Mouse (Mus musculus) hindbrain, embryonic 14.5 days (tissue): ENCODE results near the gene Mllt3. TPM values are rescaled to one million over a fixed set of nuclear protein-coding genes. Genes with fewer than 3 reads are reported as not detected.

Experiments used
- ATAC-seq: fragments of 200-750 bp; cut with Nextera tagmentation; 2 replicates; pipeline ENCODE4 v1.8.0; 2017; ENCODE audit warnings: moderate number of reproducible peaks, mild to moderate bottlenecking, moderate TSS enrichment, moderate library complexity; ENCODE audit not compliant: low FRiP score
- DNase-seq: peaks from one replicate; pipeline ENCODE4 v3.0.0-alpha.2; 2015; ENCODE audit warnings: low spot score
- H3K27ac ChIP-seq: fragments of 300-500 bp; sonication (generic); 2 replicates; pipeline ENCODE4 v1.5.1; 2014; ENCODE audit warnings: mild to moderate bottlenecking, moderate library complexity
- H3K27me3 ChIP-seq: fragments of 300-500 bp; sonication (generic); 2 replicates; pipeline ENCODE4 v1.6.1; 2014; ENCODE audit warnings: mild to moderate bottlenecking, low read length, mixed read lengths; ENCODE audit not compliant: control insufficient read depth, insufficient read depth
- H3K36me3 ChIP-seq: fragments of 300-500 bp; sonication (generic); replicated peaks from 2 replicates; pipeline ENCODE4 v1.6.1; 2014; ENCODE audit not compliant: control insufficient read depth, insufficient read depth
- H3K4me1 ChIP-seq: fragments of 300-500 bp; sonication (generic); replicated peaks from 2 replicates; pipeline ENCODE4 v1.6.1; 2014; ENCODE audit warnings: antibody characterized with exemption, low read length, mixed read lengths; ENCODE audit not compliant: control insufficient read depth, insufficient read depth
- H3K4me2 ChIP-seq: fragments of 300-500 bp; sonication (generic); replicated peaks from 2 replicates; pipeline ENCODE4 v1.6.1; 2014; ENCODE audit warnings: mild to moderate bottlenecking, moderate library complexity
- H3K4me3 ChIP-seq: fragments of 300-500 bp; sonication (generic); replicated peaks from 2 replicates; pipeline ENCODE4 v1.5.1; 2014; ENCODE audit warnings: mild to moderate bottlenecking, low read length
- H3K9ac ChIP-seq: fragments of 300-500 bp; sonication (generic); 2 replicates; pipeline ENCODE4 v1.6.1; 2014
- H3K9me3 ChIP-seq: fragments of 300-500 bp; sonication (generic); 2 replicates; pipeline ENCODE4 v1.6.1; 2016; ENCODE audit warnings: low read length; ENCODE audit not compliant: control insufficient read depth
- WGBS: fragments of 180-500 bp; shearing (Covaris S2); extraction: QIAGEN DNeasy Blood & Tissue Kit; methylation state at CpG from one replicate; pipeline ENCODE4 v1.1.7; 2014; 5-methylcytosine and 5-hydroxymethylcytosine counted together
- polyA plus RNA-seq: library from polyadenylated mRNA; unstranded; fragments of >200 nt; fragmentation: Nextera tagmentation; extraction: Ambion mirVana; gene quantifications from 2 replicates; pipeline ENCODE4 v1.2.1, GENCODE M21; 2014

Mllt3 gene
- polyA plus RNA-seq, 1 experiment from 2014 or later, result 72.9 TPM

DNA sequence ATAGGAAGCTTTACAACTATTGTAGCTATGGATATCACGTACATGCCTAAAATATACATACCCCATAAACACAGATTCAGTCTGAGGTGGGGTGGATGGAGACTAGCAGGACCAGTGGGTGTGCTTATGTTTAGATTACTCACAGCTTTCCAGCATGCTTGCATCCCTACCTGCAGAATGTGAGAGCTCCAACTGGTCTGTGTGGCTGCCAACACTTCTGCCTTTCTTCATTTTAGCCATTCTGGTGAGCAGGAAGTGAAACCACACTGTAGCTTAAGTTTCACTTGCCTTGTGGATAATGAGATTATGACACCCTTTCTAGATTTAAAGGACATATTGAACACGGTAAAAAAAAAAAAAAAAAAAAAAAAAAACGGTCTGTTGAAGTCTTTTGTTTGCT, 88.8 kb downstream of the Mllt3 start:
- 73% methylated on average over 3 of the region's 3 CpGs for WGBS
- Histone ChIP-seq H3K36me3 (no peaks in the 10 kb centered on the region), H3K27ac (no peak overlapping the region), H3K4me1 (0 out of 2 replicates have a peak, but pooled peaks cover 3% of the 10 kb centered on the region), H3K9me3 (no peaks in the 10 kb centered on the region), H3K9ac (no peak overlapping the region), H3K4me2 (no peak overlapping the region), H3K4me3 (no peak overlapping the region), H3K27me3 (no peaks in the 10 kb centered on the region)
- no peak for ATAC-seq
- DNase-seq, result no peak

- Histone ChIP-seq H3K27ac (no peak overlapping the region), H3K36me3 (no peaks in the 10 kb centered on the region), H3K9ac (no peak overlapping the region), H3K9me3 (no peaks in the 10 kb centered on the region), H3K27me3 (no peaks in the 10 kb centered on the region), H3K4me3 (no peak overlapping the region), H3K4me1 (0 out of 2 replicates have a peak, but pooled peaks cover 3% of the 10 kb centered on the region), H3K4me2 (no peak overlapping the region)
- ATAC-seq (no peak), DNase-seq (no peak)
- 80% methylated on average over 8 of the region's 8 CpGs for WGBS
Observed at GRCm38 (mm10) chr4:87942921-87943403, 90.2 kb downstream of the Mllt3 start.

DNA sequence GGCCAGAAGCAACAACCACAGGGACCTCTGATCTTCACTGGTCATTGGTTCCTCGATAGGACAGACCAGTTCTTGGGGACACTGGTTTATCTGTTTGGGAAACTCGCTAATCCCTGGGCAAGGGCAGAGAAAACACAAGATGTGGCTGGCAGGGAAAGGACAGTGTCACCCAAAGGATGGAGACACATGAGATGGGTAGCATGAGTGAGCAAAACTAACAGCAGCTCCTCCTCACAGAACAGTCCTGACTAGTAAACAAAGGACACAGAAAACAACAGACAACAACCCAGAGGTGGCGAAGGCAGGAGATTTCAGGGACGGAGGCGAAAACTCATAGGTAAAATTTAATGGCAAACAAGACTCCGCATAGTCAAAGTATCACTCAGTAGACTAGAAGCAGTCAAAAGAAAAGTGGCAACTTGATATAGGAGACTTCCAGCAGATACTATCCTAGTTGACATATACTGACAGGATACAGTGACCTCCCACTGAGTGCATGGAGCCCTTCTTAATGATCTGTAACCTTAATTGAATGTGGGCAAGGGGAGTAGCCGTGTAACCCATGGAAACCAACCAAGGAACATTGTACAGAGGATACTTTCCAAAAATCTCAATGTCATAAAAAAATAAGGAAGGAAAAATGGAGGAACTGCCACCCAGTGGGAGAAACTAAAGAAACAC, 93.5 kb downstream of the Mllt3 start:
- ATAC-seq (no peak), DNase-seq (no peak)
- H3K4me1 ChIP-seq, result 0 out of 2 replicates have a peak, but pooled peaks cover 5% of the 10 kb centered on the region
- no peak overlapping the region for H3K27ac ChIP-seq
- no peaks in the 10 kb centered on the region for H3K27me3 ChIP-seq
- H3K9me3 ChIP-seq, result no peaks in the 10 kb centered on the region
- no peak overlapping the region for H3K9ac ChIP-seq
- 89% methylated on average over 7 of the region's 7 CpGs for WGBS
- no peak overlapping the region for H3K4me2 ChIP-seq
- no peak overlapping the region for H3K4me3 ChIP-seq
- no peaks in the 10 kb centered on the region for H3K36me3 ChIP-seq

- H3K9ac ChIP-seq, result no peak overlapping the region
- ATAC-seq, result no peak
- WGBS, result 43% methylated on average over 2 of the region's 2 CpGs
- no peak overlapping the region for H3K4me2 ChIP-seq
- DNase-seq, result no peak
- H3K27me3 ChIP-seq, result no peaks in the 10 kb centered on the region
- H3K4me1 ChIP-seq, result 0 out of 2 replicates have a peak, but pooled peaks cover 5% of the 10 kb centered on the region
- no peaks in the 10 kb centered on the region for H3K9me3 ChIP-seq
- H3K4me3 ChIP-seq, result no peak overlapping the region
- H3K36me3 ChIP-seq, result no peaks in the 10 kb centered on the region
- H3K27ac ChIP-seq, result no peak overlapping the region
Observed at GRCm38 (mm10) chr4:87936326-87936725, 96.8 kb downstream of the Mllt3 start.

- H3K27me3 ChIP-seq, result no peaks in the 10 kb centered on the region
- no peak overlapping the region for H3K9ac ChIP-seq
- no peaks in the 10 kb centered on the region for H3K9me3 ChIP-seq
- no peaks in the 10 kb centered on the region for H3K36me3 ChIP-seq
- H3K27ac ChIP-seq, result no peak overlapping the region
- no peak overlapping the region for H3K4me3 ChIP-seq
- ATAC-seq (no peak), DNase-seq (no peak)
- peaks cover 8% of the 10 kb centered on the region; the same call in 1 of the 2 replicates for H3K4me1 ChIP-seq
- H3K4me2 ChIP-seq, result no peak overlapping the region
- WGBS, result 85% methylated on average over 4 of the region's 4 CpGs
Observed at GRCm38 (mm10) chr4:87933701-87934337, 99.3 kb downstream of the Mllt3 start.

GRCm38 (mm10) chr4:87930356-87931245, 102.6 kb downstream of the Mllt3 start:
- Histone ChIP-seq H3K4me1 (peaks cover 8% of the 10 kb centered on the region; the same call in 1 of the 2 replicates), H3K9ac (no peak overlapping the region), H3K9me3 (no peaks in the 10 kb centered on the region), H3K4me3 (no peak overlapping the region), H3K27ac (no peak overlapping the region), H3K4me2 (no peak overlapping the region), H3K27me3 (no peaks in the 10 kb centered on the region), H3K36me3 (no peaks in the 10 kb centered on the region)
- ATAC-seq (no peak), DNase-seq (no peak)
- 88% methylated on average over 8 of the region's 8 CpGs for WGBS

- ATAC-seq (no peak), DNase-seq (no peak)
- H3K4me3 ChIP-seq, result no peak overlapping the region
- whole genome bisulfite sequencing, result 63% methylated on average over 3 of the region's 3 CpGs
- H3K4me1 ChIP-seq, result peaks cover 3% of the 10 kb centered on the region; the same call in 1 of the 2 replicates
- H3K36me3 ChIP-seq, result no peaks in the 10 kb centered on the region
- no peak overlapping the region for H3K27ac ChIP-seq
- H3K27me3 ChIP-seq, result no peaks in the 10 kb centered on the region
- no peaks in the 10 kb centered on the region for H3K9me3 ChIP-seq
- no peak overlapping the region for H3K4me2 ChIP-seq
- no peak overlapping the region for H3K9ac ChIP-seq
Observed at GRCm38 (mm10) chr4:87928603-87929199, 104.5 kb downstream of the Mllt3 start.

- H3K9me3 ChIP-seq, result no peaks in the 10 kb centered on the region
- no peak for DNase-seq
- H3K4me1 ChIP-seq, result peaks cover 3% of the 10 kb centered on the region; the same call in 1 of the 2 replicates
- H3K27me3 ChIP-seq, result no peaks in the 10 kb centered on the region
- ATAC-seq, result no peak
- H3K36me3 ChIP-seq, result no peaks in the 10 kb centered on the region
- H3K4me3 ChIP-seq, result no peak overlapping the region
- H3K27ac ChIP-seq, result no peak overlapping the region
- 74% methylated on average over 10 of the region's 10 CpGs for WGBS
- no peak overlapping the region for H3K4me2 ChIP-seq
- H3K9ac ChIP-seq, result no peak overlapping the region
Observed at GRCm38 (mm10) chr4:87927354-87927753, 105.8 kb downstream of the Mllt3 start.
